Mouse (Mus musculus): ENCODE measurements around the gene Gm36176.

Gene Gm36176

DNA sequence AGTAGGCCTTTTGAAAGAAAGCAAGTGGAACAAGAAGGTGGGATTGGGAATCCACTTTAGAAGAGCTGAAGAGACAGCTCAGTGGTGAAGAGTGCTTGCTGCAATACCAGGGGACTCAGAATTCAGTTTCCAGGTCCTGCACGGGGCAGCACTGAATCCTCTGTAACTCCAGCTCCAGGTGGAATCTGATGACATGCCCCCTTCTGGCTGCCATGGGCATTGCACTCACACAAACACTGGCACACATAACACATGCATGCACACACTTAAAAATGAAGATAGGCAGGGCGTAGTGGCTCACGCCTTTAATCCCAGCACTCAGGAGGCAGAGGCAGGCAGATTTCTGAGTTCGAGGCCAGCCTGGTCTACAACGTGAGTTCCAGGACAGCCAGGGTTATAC, 36.0 kb downstream of the Gm36176 start:
- no peak for DNase-seq (ENCODE audit: low spot score)

DNA sequence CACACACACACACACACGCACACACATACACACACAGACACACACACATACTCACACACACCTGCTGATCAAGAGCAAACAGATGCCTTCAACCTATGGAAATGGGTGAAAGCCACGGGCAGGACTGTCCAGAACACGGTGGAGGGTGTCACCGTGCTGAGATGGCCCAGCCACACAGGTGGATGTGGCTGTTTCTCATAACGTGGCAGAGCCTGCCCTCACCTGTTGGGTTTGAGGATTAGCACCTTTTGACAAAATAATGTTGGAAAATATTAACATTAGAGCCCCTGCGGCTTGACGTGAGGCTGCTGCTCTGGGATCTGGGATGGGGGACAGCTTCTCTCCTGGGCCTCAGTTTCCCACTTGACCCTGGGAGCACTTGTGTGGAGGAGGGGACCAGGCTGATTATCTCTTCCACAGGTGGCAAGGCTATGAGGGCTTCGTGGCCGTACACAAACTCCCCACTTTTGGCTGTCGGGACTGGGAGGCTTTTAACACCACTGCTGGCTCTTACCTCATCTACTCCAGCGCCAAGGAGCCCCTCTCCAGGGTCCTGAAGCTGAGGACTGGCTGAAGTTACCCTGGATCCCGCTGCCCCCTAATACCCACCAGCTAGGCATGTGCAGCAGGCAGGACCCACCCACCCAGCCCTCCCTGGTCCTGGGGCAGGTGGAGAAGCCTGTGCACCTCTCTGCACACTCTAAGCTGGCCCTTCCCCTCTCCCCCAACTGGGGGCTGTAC, 39.6 kb downstream of the Gm36176 start:
- DNase-seq (ENCODE audit: low spot score): no peak

DNA sequence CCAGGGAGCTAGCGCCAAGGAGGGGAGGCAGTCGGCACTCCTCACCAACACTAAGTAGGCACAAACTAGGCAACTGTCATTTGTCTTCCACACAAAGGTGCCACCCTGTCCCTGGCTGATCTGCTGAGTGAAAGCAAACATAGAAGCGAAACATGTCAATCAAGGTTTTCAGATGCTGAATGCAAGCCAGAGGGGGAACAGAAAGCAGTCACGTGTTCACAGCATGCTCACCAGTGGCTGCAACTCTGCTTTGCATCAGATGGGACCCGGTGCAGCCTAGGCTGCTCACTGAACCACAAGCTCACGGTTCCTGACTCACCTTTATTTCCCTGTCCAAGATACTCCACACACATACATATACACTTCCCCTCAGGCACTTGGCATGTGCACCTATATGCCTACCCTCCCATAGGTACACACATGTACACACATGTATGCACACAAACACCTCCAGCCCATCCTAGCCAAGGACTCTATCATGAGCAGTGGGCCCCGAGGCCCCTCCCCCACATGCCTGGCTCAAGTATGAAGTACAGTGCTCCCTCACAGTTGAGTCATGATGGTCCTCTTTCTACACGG, 44.5 kb downstream of the Gm36176 start:
- DNase-seq (ENCODE audit: low spot score): no peak

DNA sequence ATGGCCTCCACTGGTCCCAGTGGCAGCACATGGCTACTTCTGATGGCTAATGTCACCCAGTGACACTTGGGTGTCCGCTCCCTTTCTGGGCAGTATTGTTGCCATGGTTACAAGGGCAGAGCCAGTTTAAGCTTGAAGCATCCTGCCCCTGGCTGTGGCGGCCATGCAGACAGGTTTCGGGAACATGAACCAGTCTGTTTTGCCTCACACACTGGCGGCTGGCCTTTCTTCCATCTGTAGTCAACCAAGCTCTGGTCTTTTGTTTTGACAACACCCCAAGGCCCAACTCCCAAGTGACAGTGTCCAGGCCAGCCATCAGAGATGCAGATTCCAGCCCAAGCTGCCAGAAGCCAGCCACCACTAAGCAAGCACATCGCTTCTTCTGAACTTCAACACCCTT, 49.0 kb downstream of the Gm36176 start:
- no peak for DNase-seq (ENCODE audit: low spot score)

Measured in testis, postnatal 14 days (tissue).